In genomic region chr15:87691958-87692357, GRCm38 (mm10) we compare ENCODE assay signal across 19 mouse cellular contexts.
"Had no signal": no experiment of that assay in that cellular context is flagged by ENCODE, and none has a peak within 500 bp of the region (broad histone marks: within the 10 kb centered on the region; RNA-seq: fewer than 3 reads in every experiment).

No protein-coding gene starts in this region.

- H3K4me3 ChIP-seq: layer of hippocampus, adult 2 months; limb, embryonic 10.5 days; limb, embryonic 13.5 days; liver, embryonic 12.5 days; liver, embryonic 15.5 days; lung, embryonic 15.5 days; neural tube, embryonic 13.5 days had no signal

- H3K27me3 ChIP-seq: liver, embryonic 12.5 days; liver, embryonic 15.5 days; lung, embryonic 15.5 days; neural tube, embryonic 13.5 days had no signal

- H3K36me3 ChIP-seq: limb, embryonic 10.5 days; limb, embryonic 13.5 days; liver, embryonic 12.5 days; liver, embryonic 15.5 days; lung, embryonic 15.5 days had no signal

- DNase-seq: kidney, adult 8-10 months; kidney, postnatal 25 days; layer of hippocampus, adult 9-11 months; liver; lung, adult 18-20 months; lung, postnatal 10 days; lung, postnatal 4 days; midbrain, embryonic 14.5 days; retina, postnatal 1 day; thymus, adult 18-20 months; thymus, postnatal 36 days had no signal

- ATAC-seq: liver, embryonic 12.5 days had no signal

- H3K4me2 ChIP-seq: limb, embryonic 13.5 days; liver, embryonic 12.5 days; liver, embryonic 15.5 days; lung, embryonic 15.5 days; midbrain, embryonic 11.5 days; neural tube, embryonic 13.5 days had no signal
